Mouse (Mus musculus): Measurements from ENCODE around the gene Vmn1r119. TPM values are rescaled to one million over a fixed set of nuclear protein-coding genes. Genes with fewer than 3 reads are reported as not detected.
"Not testable (repeated sequence)": the region's sequence is repeated elsewhere in the genome, so short reads cannot be mapped to it uniquely, and the experiment has no call there.

Gene Vmn1r119
- polyA plus RNA-seq (2012), result not detected in 2 replicates

GRCm38 (mm10) chr7:21012355-21012754 is at the start of gene Vmn1r119:
Gene Vmn1r119, minus strand, starts transcription at chr7:21012455.
- not testable (repeated sequence) for H3K27me3 ChIP-seq (ENCODE audit: control insufficient read depth); H3K9me3 ChIP-seq (ENCODE audit: control insufficient read depth, low read length); H3K4me1 ChIP-seq (ENCODE audit: control insufficient read depth); H3K36me3 ChIP-seq (ENCODE audit: control insufficient read depth); H3K4me3 ChIP-seq (replicated peaks)

- H3K9me3 ChIP-seq (ENCODE audit: control insufficient read depth, low read length); H3K4me1 ChIP-seq (ENCODE audit: control insufficient read depth); H3K27me3 ChIP-seq (ENCODE audit: control insufficient read depth): not testable (repeated sequence)
Observed at GRCm38 (mm10) chr7:21053684-21054083, 41.4 kb upstream of the Vmn1r119 start, which contains the start of gene Vmn1r120. Gene Vmn1r120, minus strand, starts transcription at chr7:21053784.

More at GRCm38 (mm10) chr7:21053684-21054083, 41.4 kb upstream of the Vmn1r119 start, which contains the start of gene Vmn1r120:
- H3K36me3 ChIP-seq (ENCODE audit: control insufficient read depth); H3K4me3 ChIP-seq (replicated peaks): not testable (repeated sequence)

Other genes with a start within 250 kb of the Vmn1r119 start
- gene Vmn1r112, start 241.3 kb downstream of the Vmn1r119 start, polyA plus RNA-seq (2012), result not detected in 2 replicates
- gene Vmn1r113, start 225.2 kb downstream of the Vmn1r119 start, polyA plus RNA-seq (2012), result not detected in 2 replicates
- gene Vmn1r114, start 200.3 kb downstream of the Vmn1r119 start, polyA plus RNA-seq (2012), result not detected in 2 replicates
- gene Vmn1r115, start 167.5 kb downstream of the Vmn1r119 start, polyA plus RNA-seq (2012), result not detected in 2 replicates
- gene Vmn1r116, start 140.2 kb downstream of the Vmn1r119 start, polyA plus RNA-seq (2012), result not detected in 2 replicates
- gene Vmn1r117, start 128.3 kb downstream of the Vmn1r119 start, polyA plus RNA-seq (2012), result not detected in 2 replicates
- gene Vmn1r118, start 100.1 kb downstream of the Vmn1r119 start, polyA plus RNA-seq (2012), result not detected in 2 replicates
- not detected in 2 replicates for gene Vmn1r120, start 41.3 kb upstream of the Vmn1r119 start, polyA plus RNA-seq (2012)
- not detected in 2 replicates for gene Vmn1r121, start 86.1 kb upstream of the Vmn1r119 start, polyA plus RNA-seq (2012)
- gene Vmn1r122, start 121.7 kb upstream of the Vmn1r119 start, polyA plus RNA-seq (2012), result not detected in 2 replicates
- gene Vmn1r123, start 149.7 kb upstream of the Vmn1r119 start, polyA plus RNA-seq (2012), result not detected in 2 replicates
- gene Gm5157, start 178.0 kb upstream of the Vmn1r119 start, polyA plus RNA-seq (2012), result 0.05 TPM in 1 of 2 replicates, not detected in the other
- not detected in 2 replicates for gene Vmn1r124, start 248.2 kb upstream of the Vmn1r119 start, polyA plus RNA-seq (2012)